Mouse (Mus musculus): ENCODE measurements at regions not wholly inside any gene's neighbourhood (a gene's known extent, or its start where the extent isn't known, plus 50 kb on each side); places are given as distances from the start of the nearest gene placed in this dataset.

- no peak for TF ChIP-seq CTCF (IDR thresholded peaks at IDR 0.05; ENCODE audit: low read depth, low read length)
- no peak for TF ChIP-seq GATA1 (IDR thresholded peaks at IDR 0.05; ENCODE audit: borderline replicate concordance, low read length)
- TF ChIP-seq POLR2AphosphoS5 (IDR thresholded peaks at IDR 0.05; ENCODE audit: insufficient replicate concordance, low read depth, low read length) = no peak
These were observed 99.8 kb downstream of the Sox2 start for GRCm38 (mm10) chr3:34749989-34750388.

Measured in G1E (cell line).